11 mouse cellular contexts compared by ENCODE assay signal in genomic region chr10:11198346-11198745, GRCm38 (mm10). TPM values are rescaled to one million over a fixed set of nuclear protein-coding genes. Genes with fewer than 3 reads are reported as not detected.
DNase-seq lines count a peak whose midpoint lies in the region; ATAC-seq and TF ChIP-seq lines count a peak whose summit lies in the region.
"Had no signal": no experiment of that assay in that cellular context is flagged by ENCODE, and none has a peak within 500 bp of the region (broad histone marks: within the 10 kb centered on the region; RNA-seq: fewer than 3 reads in every experiment).

No protein-coding gene starts in this region.

- no peak for TF ChIP-seq EP300 in stomach, postnatal 0 days (optimal IDR thresholded peaks at IDR 0.05)

- H3K9me3 ChIP-seq in hindbrain, embryonic 10.5 days, result no peaks in the 10 kb centered on the region
- H3K9me3 ChIP-seq in stomach, postnatal 0 days (ENCODE audit: control insufficient read depth, low read length), result no peaks in the 10 kb centered on the region
- no peaks in the 10 kb centered on the region for H3K9me3 ChIP-seq in hindbrain, embryonic 16.5 days (ENCODE audit: control insufficient read depth, low read length)
- H3K9me3 ChIP-seq: embryonic facial prominence, embryonic 15.5 days; liver, embryonic 13.5 days had no signal

- TF ChIP-seq CTCF in layer of hippocampus, adult 2 months (conservative IDR thresholded peaks at IDR 0.05), result no peak
- TF ChIP-seq CTCF in stomach, postnatal 0 days (IDR thresholded peaks at IDR 0.05; ENCODE audit: low read depth), result no peak

- WGBS in hindbrain, embryonic 10.5 days, result 97% methylated on average over 2 of the region's 2 CpGs
- 73% methylated on average over 2 of the region's 2 CpGs for WGBS in stomach, postnatal 0 days
- 94% methylated on average over 2 of the region's 2 CpGs for WGBS in hindbrain, embryonic 16.5 days

- H3K27ac ChIP-seq in layer of hippocampus, adult 2 months, result peak overlapping the region; percentile 21
- H3K27ac ChIP-seq in hindbrain, embryonic 10.5 days, result no peak overlapping the region
- no peak overlapping the region for H3K27ac ChIP-seq in stomach, postnatal 0 days (replicated peaks)
- H3K27ac ChIP-seq in hindbrain, embryonic 16.5 days (ENCODE audit: low read depth, low read length), result no peak overlapping the region
- H3K27ac ChIP-seq: embryonic facial prominence, embryonic 15.5 days; liver, embryonic 13.5 days had no signal

- H3K4me2 ChIP-seq in stomach, postnatal 0 days (replicated peaks; ENCODE audit: low read depth), result no peak overlapping the region
- no peak overlapping the region for H3K4me2 ChIP-seq in hindbrain, embryonic 16.5 days (ENCODE audit: low read length)
- H3K4me2 ChIP-seq: embryonic facial prominence, embryonic 15.5 days; liver, embryonic 13.5 days had no signal

- ATAC-seq in stomach, postnatal 0 days (ENCODE audit: low FRiP score, low TSS enrichment), result no peak
- no peak for ATAC-seq in hindbrain, embryonic 16.5 days

- peaks cover 87% of the 10 kb centered on the region for H3K36me3 ChIP-seq in hindbrain, embryonic 10.5 days
- peaks cover 11% of the 10 kb centered on the region for H3K36me3 ChIP-seq in stomach, postnatal 0 days (ENCODE audit: control insufficient read depth, insufficient read depth, low read length)
- H3K36me3 ChIP-seq in hindbrain, embryonic 16.5 days (ENCODE audit: control insufficient read depth, insufficient read depth, low read length), result peaks cover 14% of the 10 kb centered on the region

- no peak overlapping the region for H3K4me3 ChIP-seq in layer of hippocampus, adult 2 months
- no peak overlapping the region for H3K4me3 ChIP-seq in hindbrain, embryonic 10.5 days
- no peak overlapping the region for H3K4me3 ChIP-seq in stomach, postnatal 0 days (ENCODE audit: low read depth, low read length)
- H3K4me3 ChIP-seq in hindbrain, embryonic 16.5 days (ENCODE audit: low read length), result no peak overlapping the region
- H3K4me3 ChIP-seq: embryonic facial prominence, embryonic 15.5 days; liver, embryonic 13.5 days had no signal

- peak; percentile 33 for DNase-seq in gastrocnemius, adult 18-20 months (ENCODE audit: low spot score)
- DNase-seq in gastrocnemius, postnatal 14 days, result no peak
- peak; percentile 18 for DNase-seq in MN1 (ENCODE audit: low spot score)
- peak; percentile 58 to 61 for DNase-seq in adrenal gland, postnatal 36 days
- peak; percentile 45 to 54 for DNase-seq in layer of hippocampus, adult 2 months (ENCODE audit: low spot score in 2 of 2)
- DNase-seq in hindbrain, embryonic 10.5 days (ENCODE audit: low spot score), result no peak
- no peak for DNase-seq in stomach, postnatal 0 days (ENCODE audit: low spot score)
- DNase-seq: liver, embryonic 13.5 days; retina, postnatal 1 day had no signal

- intact Hi-C loops in gastrocnemius, postnatal 14 days (cut with DNase I; ENCODE audit: low total_unique reads), result no loop called here

- H3K4me1 ChIP-seq in hindbrain, embryonic 10.5 days (replicated peaks), result no peaks in the 10 kb centered on the region
- H3K4me1 ChIP-seq in stomach, postnatal 0 days (replicated peaks; ENCODE audit: control insufficient read depth, insufficient read depth), result no peaks in the 10 kb centered on the region
- no peaks in the 10 kb centered on the region for H3K4me1 ChIP-seq in hindbrain, embryonic 16.5 days (ENCODE audit: control insufficient read depth, insufficient read depth, low read depth, low read length)
- H3K4me1 ChIP-seq: embryonic facial prominence, embryonic 15.5 days; liver, embryonic 13.5 days had no signal

- H3K27me3 ChIP-seq in hindbrain, embryonic 10.5 days (ENCODE audit: insufficient read depth, poor library complexity, severe bottlenecking), result no peaks in the 10 kb centered on the region
- H3K27me3 ChIP-seq in stomach, postnatal 0 days (ENCODE audit: control insufficient read depth, insufficient read depth, low read length), result no peaks in the 10 kb centered on the region
- H3K27me3 ChIP-seq in hindbrain, embryonic 16.5 days (replicated peaks; ENCODE audit: control insufficient read depth, insufficient read depth, low read length), result no peaks in the 10 kb centered on the region
- H3K27me3 ChIP-seq: embryonic facial prominence, embryonic 15.5 days; liver, embryonic 13.5 days had no signal

- no peak overlapping the region for H3K9ac ChIP-seq in stomach, postnatal 0 days (ENCODE audit: low read length)
- H3K9ac ChIP-seq in hindbrain, embryonic 16.5 days (ENCODE audit: low read depth, low read length), result no peak overlapping the region
- H3K9ac ChIP-seq: embryonic facial prominence, embryonic 15.5 days; liver, embryonic 13.5 days had no signal

RNA-seq across cellular contexts. Expression of gene Shprh, which starts 49.1 kb away (rescaled TPM):
- total RNA-seq in gastrocnemius, adult 18-20 months (2021), result 1 to 10 TPM; 7.1 to 8.5 TPM
- 1 to 10 TPM; 7.5 to 7.6 TPM for total RNA-seq in gastrocnemius, postnatal 14 days (2021)
- 10 to 100 TPM; 20.9 to 27.8 TPM for total RNA-seq in adrenal gland, postnatal 36 days (2021)
- total RNA-seq in layer of hippocampus, adult 2 months (2021), result 10 to 100 TPM; 39.4 to 41.3 TPM
- polyA plus RNA-seq in hindbrain, embryonic 10.5 days (2016; fragmentation: Nextera tagmentation; extraction: Ambion mirVana), result 17.2 and 18.9 TPM in 2 replicates
- polyA plus RNA-seq in stomach, postnatal 0 days (2015; fragmentation: Nextera tagmentation; extraction: Ambion mirVana), result 5.9 and 6.0 TPM in 2 replicates
- polyA plus RNA-seq in hindbrain, embryonic 16.5 days (2015; fragmentation: Nextera tagmentation; extraction: Ambion mirVana), result 16.6 and 17.7 TPM in 2 replicates

Comparison
In these comparisons a context has a peak if more than half of its experiments do, and no peak if none do; other contexts are left out.
1. DNase-seq: peak in gastrocnemius, adult 18-20 months (single experiment), MN1 (single experiment), adrenal gland, postnatal 36 days (2 of 2) and layer of hippocampus, adult 2 months (2 of 2); none in gastrocnemius, postnatal 14 days (single experiment), hindbrain, embryonic 10.5 days (single experiment) and stomach, postnatal 0 days (single experiment).